Comparison of ENCODE assay signal across 10 mouse cellular contexts in genomic region chr16:12076270-12076669, GRCm38 (mm10).
DNase-seq lines count a peak whose midpoint lies in the region; ATAC-seq and TF ChIP-seq lines count a peak whose summit lies in the region.
"Had no signal": no experiment of that assay in that cellular context is flagged by ENCODE, and none has a peak within 500 bp of the region (broad histone marks: within the 10 kb centered on the region; RNA-seq: fewer than 3 reads in every experiment).

No protein-coding gene starts in this region.

- no peak overlapping the region for H3K27ac ChIP-seq in lung, postnatal 0 days (ENCODE audit: low read length)
- H3K27ac ChIP-seq in liver, postnatal 0 days (ENCODE audit: low read depth): no peak overlapping the region
- H3K27ac ChIP-seq: macrophage; stomach, embryonic 15.5 days had no signal

- no peak overlapping the region for H3K4me3 ChIP-seq in lung, postnatal 0 days (ENCODE audit: low read depth, low read length)
- H3K4me3 ChIP-seq in liver, postnatal 0 days (ENCODE audit: low read depth, low read length): no peak overlapping the region
- H3K4me3 ChIP-seq: stomach, embryonic 15.5 days had no signal

- no peaks in the 10 kb centered on the region for H3K36me3 ChIP-seq in lung, postnatal 0 days (ENCODE audit: insufficient read depth, low read length)
- H3K36me3 ChIP-seq in liver, postnatal 0 days (replicated peaks; ENCODE audit: insufficient read depth, low read length): no peaks in the 10 kb centered on the region
- H3K36me3 ChIP-seq: stomach, embryonic 15.5 days had no signal

- H3K4me1 ChIP-seq in lung, postnatal 0 days (ENCODE audit: insufficient read depth, low read depth, low read length): no peaks in the 10 kb centered on the region
- H3K4me1 ChIP-seq in liver, postnatal 0 days (ENCODE audit: insufficient read depth): no peaks in the 10 kb centered on the region

- TF ChIP-seq EP300 in lung, postnatal 0 days (IDR thresholded peaks at IDR 0.05): no peak
- no peak for TF ChIP-seq EP300 in liver, postnatal 0 days (IDR thresholded peaks at IDR 0.05; ENCODE audit: low read depth)

- H3K27me3 ChIP-seq in lung, postnatal 0 days (replicated peaks; ENCODE audit: insufficient read depth, low read length): no peaks in the 10 kb centered on the region
- H3K27me3 ChIP-seq in liver, postnatal 0 days (ENCODE audit: insufficient read depth, low read length): no peaks in the 10 kb centered on the region
- H3K27me3 ChIP-seq: stomach, embryonic 15.5 days had no signal

- peak; percentile 68 for ATAC-seq in lung, postnatal 0 days
- ATAC-seq in liver, postnatal 0 days: no peak

- no peak overlapping the region for H3K9ac ChIP-seq in lung, postnatal 0 days (replicated peaks; ENCODE audit: low read depth)
- H3K9ac ChIP-seq in liver, postnatal 0 days (replicated peaks): no peak overlapping the region
- H3K9ac ChIP-seq: stomach, embryonic 15.5 days had no signal

- no peak overlapping the region for H3K4me2 ChIP-seq in lung, postnatal 0 days (replicated peaks; ENCODE audit: low read depth, low read length)
- H3K4me2 ChIP-seq in liver, postnatal 0 days (ENCODE audit: low read depth, low read length): no peak overlapping the region
- H3K4me2 ChIP-seq: stomach, embryonic 15.5 days had no signal

- no peak for TF ChIP-seq CTCF in lung, postnatal 0 days (IDR thresholded peaks at IDR 0.05)
- TF ChIP-seq CTCF in liver, postnatal 0 days (IDR thresholded peaks at IDR 0.05; ENCODE audit: low read depth): no peak

- no peaks in the 10 kb centered on the region for H3K9me3 ChIP-seq in lung, postnatal 0 days (ENCODE audit: low read length)
- H3K9me3 ChIP-seq in liver, postnatal 0 days (ENCODE audit: low read length): no peaks in the 10 kb centered on the region
- H3K9me3 ChIP-seq: stomach, embryonic 15.5 days had no signal

- DNase-seq in frontal cortex, postnatal 10 days (ENCODE audit: low spot score in 2 of 2): peak; percentile 19 to 21
- DNase-seq in frontal cortex, postnatal 25 days (ENCODE audit: low spot score in 2 of 2): no peak
- DNase-seq in lung, postnatal 0 days (ENCODE audit: low spot score): peak; percentile 75
- DNase-seq in lung, postnatal 25 days (ENCODE audit: low spot score): no peak
- peak; percentile 10 for DNase-seq in kidney, postnatal 14 days
- DNase-seq in right cerebral cortex, postnatal 14 days: peak; percentile 49
- DNase-seq in B cell, adult 2 months: no peak
- no peak for DNase-seq in liver, postnatal 0 days

- WGBS in lung, postnatal 0 days: 26% methylated on average over 3 of the region's 3 CpGs
- WGBS in liver, postnatal 0 days (ENCODE audit: insufficient replicate concordance): 53% methylated on average over 3 of the region's 3 CpGs

Comparison
In these comparisons a context has a peak if more than half of its experiments do, and no peak if none do; other contexts are left out.
1. DNase-seq: peak in frontal cortex, postnatal 10 days (2 of 2), lung, postnatal 0 days (single experiment), kidney, postnatal 14 days (single experiment) and right cerebral cortex, postnatal 14 days (single experiment); none in frontal cortex, postnatal 25 days (0 of 2), lung, postnatal 25 days (single experiment), B cell, adult 2 months (0 of 2) and liver, postnatal 0 days (single experiment).